Comparison of ENCODE assay signal across 8 mouse cellular contexts in the genomic region with DNA sequence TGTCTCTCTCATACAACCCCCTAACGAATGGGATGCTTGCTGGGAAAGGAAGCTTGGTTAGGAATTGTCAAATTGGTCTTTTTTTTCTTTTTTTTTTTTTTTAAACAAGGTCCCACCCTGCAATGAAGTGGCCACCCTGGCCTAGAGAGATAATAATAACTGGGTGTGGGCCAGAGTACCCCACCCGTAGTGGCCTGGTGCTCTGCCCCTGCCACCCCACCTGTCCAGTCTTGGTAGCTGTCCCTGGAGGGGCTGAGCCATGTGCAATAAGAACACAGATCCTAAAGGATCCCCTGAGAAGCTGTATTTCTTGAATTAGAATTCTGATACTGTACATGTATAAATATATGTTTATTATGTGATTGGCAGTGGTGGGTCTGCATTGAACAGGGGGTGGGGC. TPM values are rescaled to one million over a fixed set of nuclear protein-coding genes. Genes with fewer than 3 reads are reported as not detected.
DNase-seq lines count a peak whose midpoint lies in the region; ATAC-seq and TF ChIP-seq lines count a peak whose summit lies in the region.

No protein-coding gene starts in this region.

- H3K4me3 ChIP-seq in heart, embryonic 14.5 days (ENCODE audit: control insufficient read depth in 1 of 2, insufficient read depth in 1 of 2, low read depth in 1 of 2, low read length in 2 of 2) = no peak overlapping the region
- H3K4me3 ChIP-seq in bone marrow, adult 2 months (replicated peaks; ENCODE audit: control insufficient read depth, low read depth, low read length) = no peak overlapping the region
- no peak overlapping the region for H3K4me3 ChIP-seq in hindbrain, embryonic 12.5 days

- H3K36me3 ChIP-seq in heart, embryonic 14.5 days (ENCODE audit: control insufficient read depth, insufficient read depth, low read length) = peaks cover 45% of the 10 kb centered on the region
- peaks cover 24% of the 10 kb centered on the region for H3K36me3 ChIP-seq in hindbrain, embryonic 12.5 days

- peak overlapping the region; percentile 68 for H3K9ac ChIP-seq in heart, embryonic 14.5 days (ENCODE audit: low read length)
- H3K9ac ChIP-seq in hindbrain, embryonic 12.5 days = peak overlapping the region; percentile 49

- H3K4me2 ChIP-seq in heart, embryonic 14.5 days (ENCODE audit: low read length) = peak overlapping the region; percentile 51
- H3K4me2 ChIP-seq in hindbrain, embryonic 12.5 days (replicated peaks) = peak overlapping the region; percentile 32

- no peak for DNase-seq in heart, adult 8-10 months (ENCODE audit: low spot score)
- DNase-seq in urinary bladder, adult 2 months (ENCODE audit: low spot score) = no peak
- no peak for DNase-seq in MN1 (ENCODE audit: low spot score)
- DNase-seq in adrenal gland, adult 18-20 months (ENCODE audit: low spot score in 2 of 2) = no peak

- H3K4me1 ChIP-seq in heart, embryonic 14.5 days (ENCODE audit: control insufficient read depth in 2 of 2, insufficient read depth in 2 of 2, low read length in 2 of 2) = peaks cover 37 to 66% of the 10 kb centered on the region in 2 experiments
- peaks cover 33% of the 10 kb centered on the region for H3K4me1 ChIP-seq in bone marrow, adult 2 months (ENCODE audit: control insufficient read depth, insufficient read depth, low read length)
- peaks cover 89% of the 10 kb centered on the region for H3K4me1 ChIP-seq in hindbrain, embryonic 12.5 days

- no peak for TF ChIP-seq CTCF in bone marrow, adult 2 months (IDR thresholded peaks at IDR 0.05; ENCODE audit: control insufficient read depth, insufficient read depth, low read length)

- no peak for ATAC-seq in heart, embryonic 14.5 days (ENCODE audit: insufficient number of reproducible peaks, insufficient read depth, low FRiP score, low read depth)
- peak; percentile 2; the same call in 1 of the 2 replicates for ATAC-seq in hindbrain, embryonic 12.5 days (ENCODE audit: low FRiP score)
- ATAC-seq in megakaryocyte-erythroid progenitor cell, adult 5-6 weeks (replicated peaks; ENCODE audit: low FRiP score, low TSS enrichment, poor library complexity, severe bottlenecking) = peak; percentile 14; the same call in 1 of the 2 replicates

- H3K27me3 ChIP-seq in heart, embryonic 14.5 days (ENCODE audit: control insufficient read depth, insufficient read depth, low read length) = no peaks in the 10 kb centered on the region
- H3K27me3 ChIP-seq in hindbrain, embryonic 12.5 days = no peaks in the 10 kb centered on the region

- TF ChIP-seq POLR2A in bone marrow, adult 2 months (IDR thresholded peaks at IDR 0.05; ENCODE audit: borderline replicate concordance, control insufficient read depth, low read depth, low read length) = no peak

- 56% methylated on average over 2 of the region's 2 CpGs for WGBS in heart, embryonic 14.5 days
- 21% methylated on average over 2 of the region's 2 CpGs for WGBS in bone marrow, adult 2 months
- 34% methylated on average over 2 of the region's 2 CpGs for WGBS in hindbrain, embryonic 12.5 days

- H3K27ac ChIP-seq in heart, embryonic 14.5 days (replicated peaks in 1 of 2; ENCODE audit: control insufficient read depth in 1 of 2, insufficient read depth in 1 of 2, low read depth in 2 of 2, low read length in 2 of 2) = peak overlapping the region; percentile 77 to 97
- H3K27ac ChIP-seq in bone marrow, adult 2 months (ENCODE audit: control insufficient read depth, insufficient read depth, low read depth, low read length, poor library complexity) = peak overlapping the region; percentile 97
- H3K27ac ChIP-seq in hindbrain, embryonic 12.5 days = peak overlapping the region; percentile 99

- H3K9me3 ChIP-seq in heart, embryonic 14.5 days (ENCODE audit: control insufficient read depth, low read length) = no peaks in the 10 kb centered on the region
- H3K9me3 ChIP-seq in hindbrain, embryonic 12.5 days (replicated peaks) = no peaks in the 10 kb centered on the region

RNA-seq across cellular contexts. Expression of gene Dnajb12, which starts 19.6 kb away (rescaled TPM):
- polyA plus RNA-seq in heart, embryonic 14.5 days (2014; fragmentation: Nextera tagmentation; extraction: Ambion mirVana) = 26.9 and 28.6 TPM in 2 replicates
- total RNA-seq in heart, adult 8-10 months (2022) = 10 to 100 TPM; 38.1 to 44.8 (median 44.4) TPM
- 15.4 and 20.5 TPM in 2 replicates for polyA plus RNA-seq in bone marrow, adult 2 months (2011; ENCODE audit: insufficient read depth, insufficient read length, low replicate concordance, missing spikeins)
- 23.8 and 24.7 TPM in 2 replicates for polyA plus RNA-seq in hindbrain, embryonic 12.5 days (2016; fragmentation: Nextera tagmentation; extraction: Ambion mirVana)
- 27.1 and 35.8 TPM in 2 replicates for total RNA-seq in megakaryocyte-erythroid progenitor cell, adult 5-6 weeks (2014; fragmentation: Nextera tagmentation)
- 15.1 and 27.7 TPM in 2 replicates for total RNA-seq in megakaryocyte-erythroid progenitor cell, adult 5-6 weeks (2017)
- 34.9 and 44.7 TPM in 2 replicates for polyA plus RNA-seq in urinary bladder, adult 2 months (2012; rRNA removed)
- total RNA-seq in adrenal gland, adult 18-20 months (2021) = 10 to 100 TPM; 43.8 to 55.0 TPM

RNA-seq across cellular contexts. Expression of gene Ddit4, which starts 52.7 kb away (rescaled TPM):
- polyA plus RNA-seq in heart, embryonic 14.5 days (2014; fragmentation: Nextera tagmentation; extraction: Ambion mirVana) = 0.70 and 2.4 TPM in 2 replicates
- total RNA-seq in heart, adult 8-10 months (2022) = 10 to 100 TPM; 22.1 to 74.4 (median 55.6) TPM
- polyA plus RNA-seq in bone marrow, adult 2 months (2011; ENCODE audit: insufficient read depth, insufficient read length, low replicate concordance, missing spikeins) = 19.2 and 34.2 TPM in 2 replicates
- polyA plus RNA-seq in hindbrain, embryonic 12.5 days (2016; fragmentation: Nextera tagmentation; extraction: Ambion mirVana) = 78.1 and 78.6 TPM in 2 replicates
- total RNA-seq in megakaryocyte-erythroid progenitor cell, adult 5-6 weeks (2014; fragmentation: Nextera tagmentation) = 2.0 and 3.0 TPM in 2 replicates
- 2.0 and 4.4 TPM in 2 replicates for total RNA-seq in megakaryocyte-erythroid progenitor cell, adult 5-6 weeks (2017)
- polyA plus RNA-seq in urinary bladder, adult 2 months (2012; rRNA removed) = 20.6 and 30.7 TPM in 2 replicates
- 10 to 100 TPM; 29.5 to 69.3 TPM for total RNA-seq in adrenal gland, adult 18-20 months (2021)
